Mouse (Mus musculus) kidney, postnatal 0 days (tissue): ENCODE data around the gene Hyou1. TPM values are rescaled to one million over a fixed set of nuclear protein-coding genes. Genes with fewer than 3 reads are reported as not detected.

Experiments used
- ATAC-seq: fragments of 200-750 bp; cut with Nextera tagmentation; replicated peaks from 2 replicates; pipeline ENCODE4 v1.8.0; 2017; ENCODE audit warnings: low read depth, moderate number of reproducible peaks, moderate TSS enrichment, moderate library complexity; ENCODE audit not compliant: low FRiP score
- DNase-seq: peaks from one replicate; pipeline ENCODE4 v3.0.0-alpha.2; 2016; ENCODE audit warnings: low spot score
- H3K27ac ChIP-seq: fragments of 300-500 bp; sonication (generic); 2 replicates; pipeline ENCODE4 v1.5.1; 2014; ENCODE audit warnings: mild to moderate bottlenecking
- H3K27me3 ChIP-seq: fragments of 300-500 bp; sonication (generic); 2 replicates; pipeline ENCODE4 v1.6.1; 2014; ENCODE audit warnings: low read length, mixed read lengths; ENCODE audit not compliant: insufficient read depth
- H3K36me3 ChIP-seq: fragments of 300-500 bp; sonication (generic); 2 replicates; pipeline ENCODE4 v1.6.1; 2014; ENCODE audit warnings: low read length, mixed read lengths; ENCODE audit not compliant: insufficient read depth
- H3K4me1 ChIP-seq: fragments of 300-500 bp; sonication (generic); replicated peaks from 2 replicates; pipeline ENCODE4 v1.6.1; 2014; ENCODE audit warnings: antibody characterized with exemption, low read length, mixed read lengths; ENCODE audit not compliant: insufficient read depth
- H3K4me2 ChIP-seq: fragments of 300-500 bp; sonication (generic); 2 replicates; pipeline ENCODE4 v1.6.1; 2014; ENCODE audit warnings: mild to moderate bottlenecking, low read length, moderate library complexity, mixed read lengths
- H3K4me3 ChIP-seq: fragments of 300-500 bp; sonication (generic); replicated peaks from 2 replicates; pipeline ENCODE4 v1.5.1; 2014; ENCODE audit warnings: low read depth, low read length
- H3K9ac ChIP-seq: fragments of 300-500 bp; sonication (generic); 2 replicates; pipeline ENCODE4 v1.6.1; 2014; ENCODE audit warnings: low read depth, low read length
- H3K9me3 ChIP-seq: fragments of 300-500 bp; sonication (generic); replicated peaks from 2 replicates; pipeline ENCODE4 v1.6.1; 2016; ENCODE audit warnings: low read length, inconsistent platforms, mixed read lengths
- CTCF ChIP-seq: IDR thresholded peaks from 2 replicates; pipeline ENCODE4 v1.5.1; 2016; ENCODE audit warnings: antibody characterized with exemption, low read depth, mild to moderate bottlenecking, moderate library complexity
- WGBS: fragments of 180-500 bp; shearing (Covaris S2); extraction: QIAGEN DNeasy Blood & Tissue Kit; methylation state at CpG from one replicate; pipeline ENCODE4 v1.1.7; 2014; 5-methylcytosine and 5-hydroxymethylcytosine counted together
- polyA plus RNA-seq: library from polyadenylated mRNA; unstranded; fragments of >200 nt; fragmentation: Nextera tagmentation; extraction: Ambion mirVana; gene quantifications from 2 replicates; pipeline ENCODE4 v1.2.1, GENCODE M21; 2015

The Hyou1 gene
- polyA plus RNA-seq, 1 experiment from 2014 or later, result 22.1 TPM

DNA sequence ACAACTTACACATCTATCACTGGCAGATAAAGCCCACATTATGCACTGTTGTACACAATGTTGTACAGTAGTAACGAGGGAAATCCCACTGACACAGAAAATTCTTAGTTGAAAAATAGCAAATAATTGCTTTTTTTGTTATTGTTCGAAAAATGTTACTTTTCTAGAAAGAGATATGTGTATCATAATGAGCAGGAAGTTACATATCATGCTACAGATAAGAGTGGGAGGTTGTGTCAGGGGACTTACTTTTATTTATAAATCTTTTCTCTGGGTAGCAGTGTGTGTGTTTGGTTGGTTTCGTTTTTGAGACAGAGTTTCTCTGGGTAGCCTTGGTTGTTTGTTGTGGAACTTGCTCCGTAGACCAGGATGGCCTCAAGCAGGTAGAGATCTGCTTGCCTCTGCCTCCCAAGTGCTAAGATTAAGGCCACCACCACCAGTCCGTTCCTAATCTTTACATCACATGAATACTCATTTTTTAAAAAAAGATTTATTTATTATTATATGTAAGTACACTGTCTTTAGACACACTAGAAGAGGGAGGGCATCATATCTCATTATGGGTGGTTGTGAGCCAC, 1.0 kb upstream of the Hyou1 start:
- peaks cover 6% of the 10 kb centered on the region; the same call in 1 of the 2 replicates for H3K4me1 ChIP-seq
- 86% methylated on average over 5 of the region's 5 CpGs for WGBS

DNA sequence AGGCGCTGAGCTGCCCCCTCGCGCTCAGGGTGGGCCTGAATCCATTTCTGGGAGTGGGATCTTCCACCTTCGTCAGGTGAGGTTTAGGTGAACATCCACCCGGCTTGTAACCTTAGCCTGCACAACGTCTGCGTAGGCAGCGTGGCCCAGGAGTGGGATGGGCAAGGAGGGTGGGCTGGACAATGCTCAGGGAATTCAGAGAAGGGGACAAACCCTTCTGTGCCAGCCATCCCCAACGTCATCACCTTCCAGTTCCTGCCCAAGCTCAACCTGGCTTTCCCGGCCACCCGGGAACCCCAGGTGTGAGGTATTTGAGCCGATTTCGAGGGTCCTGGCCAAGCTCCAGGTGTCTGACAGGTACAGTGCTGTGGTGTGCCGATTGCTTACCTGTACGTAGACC, 572 bp downstream of the Hyou1 start:
- Histone ChIP-seq H3K9me3 (no peaks in the 10 kb centered on the region), H3K4me2 (peak overlapping the region; percentile 86), H3K4me3 (peak overlapping the region; percentile 64), H3K4me1 (peaks cover 6% of the 10 kb centered on the region; the same call in 1 of the 2 replicates), H3K9ac (peak overlapping the region; percentile 81), H3K27me3 (no peaks in the 10 kb centered on the region), H3K27ac (peak overlapping the region; percentile 86), H3K36me3 (peaks cover 36% of the 10 kb centered on the region)
- TF ChIP-seq CTCF, result no peak
- ATAC-seq, result peak; percentile 14; the same call in 1 of the 2 replicates
- WGBS, result 7% methylated on average over 15 of the region's 15 CpGs
- DNase-seq, result no peak

More for the DNA sequence above, 1.0 kb upstream of the Hyou1 start:
- Histone ChIP-seq H3K9ac (peak overlapping the region; percentile 67; the same call in 1 of the 2 replicates), H3K4me3 (peak overlapping the region; percentile 64), H3K36me3 (peaks cover 20% of the 10 kb centered on the region; the same call in 1 of the 2 replicates), H3K27me3 (no peaks in the 10 kb centered on the region), H3K4me2 (peak overlapping the region; percentile 74), H3K27ac (peak overlapping the region; percentile 85), H3K9me3 (no peaks in the 10 kb centered on the region)
- ATAC-seq (no peak), DNase-seq (no peak)
- TF ChIP-seq CTCF, result no peak

DNA sequence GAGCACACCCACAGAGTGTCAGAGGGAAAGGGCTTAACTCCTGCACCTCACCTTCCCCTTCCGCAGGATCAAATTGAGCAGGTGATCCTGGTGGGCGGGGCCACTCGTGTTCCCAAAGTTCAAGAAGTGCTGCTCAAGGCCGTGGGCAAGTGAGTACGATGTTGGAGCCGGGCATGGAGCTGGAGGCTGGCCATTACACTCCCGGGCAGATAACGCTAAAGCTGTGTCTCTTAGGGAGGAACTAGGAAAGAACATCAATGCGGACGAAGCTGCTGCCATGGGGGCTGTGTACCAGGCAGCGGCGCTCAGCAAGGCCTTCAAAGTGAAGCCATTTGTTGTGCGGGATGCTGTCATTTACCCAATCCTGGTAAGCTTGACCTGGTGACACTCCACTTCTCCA, 5.3 kb downstream of the Hyou1 start:
- H3K27ac ChIP-seq, result no peak overlapping the region
- no peak overlapping the region for H3K4me3 ChIP-seq
- no peak overlapping the region for H3K4me2 ChIP-seq
- WGBS, result 91% methylated on average over 13 of the region's 13 CpGs
- H3K9me3 ChIP-seq, result no peaks in the 10 kb centered on the region
- H3K9ac ChIP-seq, result no peak overlapping the region
- no peak for TF ChIP-seq CTCF
- ATAC-seq (no peak), DNase-seq (no peak)
- peaks cover 6% of the 10 kb centered on the region; the same call in 1 of the 2 replicates for H3K4me1 ChIP-seq
- H3K27me3 ChIP-seq, result no peaks in the 10 kb centered on the region
- peaks cover 82% of the 10 kb centered on the region for H3K36me3 ChIP-seq

DNA sequence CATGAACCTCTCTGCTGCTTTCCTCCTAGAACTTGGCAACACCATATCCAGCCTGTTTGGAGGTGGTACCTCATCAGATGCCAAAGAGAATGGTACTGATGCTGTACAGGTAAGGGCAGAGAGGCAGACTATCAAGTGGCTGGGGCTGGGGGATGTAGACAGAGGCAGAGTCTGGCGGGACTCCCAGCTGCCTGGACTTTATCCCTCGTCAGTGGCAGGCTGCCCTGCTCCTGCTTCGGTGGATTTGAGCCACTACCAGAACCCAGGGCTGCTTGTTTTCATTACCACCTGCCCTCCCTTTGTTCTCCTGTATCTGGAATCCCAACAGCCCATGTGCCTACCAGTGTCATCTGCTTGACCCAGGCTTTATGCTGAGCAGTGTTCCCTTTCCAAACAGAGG, 7.9 kb downstream of the Hyou1 start:
- WGBS, result 91% methylated on average over 3 of the region's 3 CpGs
- Histone ChIP-seq H3K9me3 (no peaks in the 10 kb centered on the region), H3K4me1 (no peaks in the 10 kb centered on the region), H3K4me3 (no peak overlapping the region), H3K9ac (no peak overlapping the region), H3K27ac (no peak overlapping the region), H3K4me2 (no peak overlapping the region), H3K27me3 (no peaks in the 10 kb centered on the region), H3K36me3 (peaks cover 75% of the 10 kb centered on the region)
- no peak for TF ChIP-seq CTCF
- DNase-seq (no peak), ATAC-seq (no peak)

DNA sequence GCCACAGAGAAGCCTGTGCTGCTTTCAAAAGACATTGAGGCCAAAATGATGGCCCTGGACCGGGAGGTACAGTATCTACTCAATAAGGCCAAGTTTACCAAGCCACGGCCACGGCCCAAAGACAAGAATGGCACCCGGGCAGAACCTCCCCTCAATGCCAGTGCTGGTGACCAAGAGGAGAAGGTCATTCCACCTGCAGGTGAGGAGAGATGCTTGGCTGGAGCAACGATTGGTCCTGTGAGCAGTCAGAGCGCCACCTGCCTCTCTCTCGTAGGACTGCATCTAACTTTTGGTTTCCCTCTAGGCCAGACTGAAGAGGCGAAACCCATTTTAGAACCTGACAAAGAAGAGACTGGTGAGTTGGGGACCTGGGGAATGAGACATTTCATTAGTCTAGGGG, 10.0 kb downstream of the Hyou1 start:
- Histone ChIP-seq H3K9ac (no peak overlapping the region), H3K27me3 (no peaks in the 10 kb centered on the region), H3K4me2 (no peak overlapping the region), H3K36me3 (peaks cover 54% of the 10 kb centered on the region), H3K4me3 (no peak overlapping the region), H3K27ac (no peak overlapping the region), H3K4me1 (no peaks in the 10 kb centered on the region), H3K9me3 (no peaks in the 10 kb centered on the region)
- DNase-seq, result peak; percentile 63
- ATAC-seq, result no peak
- TF ChIP-seq CTCF, result peak; percentile 71
- 56% methylated on average over 8 of the region's 8 CpGs for WGBS

DNA sequence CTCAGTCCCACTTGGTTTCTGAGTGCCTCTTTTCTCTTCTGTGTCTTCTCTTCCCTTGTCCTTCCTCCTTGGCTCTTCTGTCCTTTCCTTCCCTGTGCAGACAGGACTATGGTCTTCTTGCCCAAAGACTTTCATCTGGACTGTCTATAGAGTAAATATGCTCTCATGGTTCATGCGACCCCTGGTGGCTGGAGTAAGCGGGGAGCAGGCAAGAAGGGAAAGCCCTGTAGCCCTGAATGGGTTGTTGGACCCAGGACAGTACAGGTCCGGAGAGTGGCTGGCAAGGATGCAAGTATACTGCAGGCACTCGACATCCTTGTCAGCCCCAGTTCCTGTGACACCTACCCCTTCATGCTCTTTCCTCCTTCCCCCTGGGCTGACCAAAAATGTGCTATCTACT, 12.2 kb downstream of the Hyou1 start:
- H3K36me3 ChIP-seq, result peaks cover 32% of the 10 kb centered on the region
- H3K4me2 ChIP-seq, result no peak overlapping the region
- peak; percentile 77 for DNase-seq

More for the DNA sequence above, 12.2 kb downstream of the Hyou1 start:
- Histone ChIP-seq H3K27me3 (no peaks in the 10 kb centered on the region), H3K4me1 (no peaks in the 10 kb centered on the region), H3K9ac (no peak overlapping the region), H3K27ac (no peak overlapping the region), H3K4me3 (no peak overlapping the region), H3K9me3 (no peaks in the 10 kb centered on the region)
- peak; percentile 92 for TF ChIP-seq CTCF
- 42% methylated on average over 4 of the region's 4 CpGs for WGBS
- ATAC-seq, result 0 out of 2 replicates have a peak, but pooled peaks have one; percentile 15
